ENCODE assay signal across 21 mouse cellular contexts in the genomic region with DNA sequence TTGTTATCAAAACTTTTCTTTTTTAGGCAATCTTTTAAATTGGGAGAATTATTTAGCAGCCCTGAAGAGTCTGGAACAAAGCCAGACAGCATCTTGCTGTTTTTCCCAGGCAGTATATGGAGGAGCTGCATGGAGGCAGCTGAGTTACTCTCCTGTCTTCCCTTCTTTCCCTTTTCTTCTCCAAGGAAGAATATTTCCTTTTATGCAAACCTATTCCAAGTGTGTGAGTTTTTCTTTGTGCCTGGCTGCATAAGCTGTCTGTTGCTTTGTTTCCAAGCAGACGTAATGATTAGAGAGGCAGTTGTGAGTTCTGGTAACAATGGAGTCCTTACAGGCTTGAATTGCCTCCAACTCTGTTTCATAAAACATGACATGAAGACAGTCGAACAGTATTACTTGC.
"Had no signal": no experiment of that assay in that cellular context is flagged by ENCODE, and none has a peak within 500 bp of the region (broad histone marks: within the 10 kb centered on the region; RNA-seq: fewer than 3 reads in every experiment).

No protein-coding gene starts in this region.

- H3K27me3 ChIP-seq: limb, embryonic 13.5 days; liver, embryonic 13.5 days; megakaryocyte, embryonic 14.5 days; midbrain, embryonic 13.5 days; neural tube, embryonic 13.5 days; stomach, embryonic 15.5 days had no signal

- H3K4me1 ChIP-seq: limb, embryonic 10.5 days; limb, embryonic 13.5 days; liver, embryonic 13.5 days; megakaryocyte, embryonic 14.5 days; midbrain, embryonic 10.5 days; midbrain, embryonic 13.5 days; neural tube, embryonic 13.5 days; stomach, embryonic 15.5 days had no signal

- H3K36me3 ChIP-seq: limb, embryonic 10.5 days; limb, embryonic 13.5 days; liver, embryonic 13.5 days; midbrain, embryonic 10.5 days; midbrain, embryonic 13.5 days; neural tube, embryonic 13.5 days; stomach, embryonic 15.5 days had no signal

- H3K9ac ChIP-seq: limb, embryonic 13.5 days; liver, embryonic 13.5 days; midbrain, embryonic 13.5 days; neural tube, embryonic 13.5 days; stomach, embryonic 15.5 days had no signal

- H3K4me2 ChIP-seq: limb, embryonic 13.5 days; liver, embryonic 13.5 days; midbrain, embryonic 13.5 days; neural tube, embryonic 13.5 days; stomach, embryonic 15.5 days had no signal

- DNase-seq: kidney, postnatal 25 days; layer of hippocampus, adult 9-11 months; liver; liver, embryonic 13.5 days; lung, adult 2 months; retina, postnatal 1 day; right cerebral cortex, postnatal 25 days; spleen, adult 18-20 months; thymus, postnatal 25 days had no signal

- H3K27ac ChIP-seq: kidney, postnatal 0 days; layer of hippocampus, adult 2 months; limb, embryonic 10.5 days; limb, embryonic 13.5 days; liver, embryonic 13.5 days; midbrain, embryonic 10.5 days; midbrain, embryonic 13.5 days; neural tube, embryonic 13.5 days; stomach, embryonic 15.5 days had no signal

- ATAC-seq: lung, postnatal 0 days; midbrain, embryonic 13.5 days; midbrain, embryonic 16.5 days had no signal

- H3K4me3 ChIP-seq: layer of hippocampus, adult 2 months; limb, embryonic 10.5 days; limb, embryonic 13.5 days; liver, embryonic 13.5 days; megakaryocyte, embryonic 14.5 days; midbrain, embryonic 10.5 days; midbrain, embryonic 13.5 days; myocyte; neural tube, embryonic 13.5 days; stomach, embryonic 15.5 days had no signal

- H3K9me3 ChIP-seq: limb, embryonic 10.5 days; limb, embryonic 13.5 days; liver, embryonic 13.5 days; megakaryocyte, embryonic 14.5 days; midbrain, embryonic 10.5 days; midbrain, embryonic 13.5 days; neural tube, embryonic 13.5 days; stomach, embryonic 15.5 days had no signal
